Mouse (Mus musculus) intestine, embryonic 16.5 days (tissue): ENCODE results near the gene 9330161L09Rik. TPM values are rescaled to one million over a fixed set of nuclear protein-coding genes. Genes with fewer than 3 reads are reported as not detected.
A peak's percentile ranks its signal among the peaks of the same experiment; 100 is the strongest.
"Not testable (repeated sequence)": the region's sequence is repeated elsewhere in the genome, so short reads cannot be mapped to it uniquely, and the experiment has no call there.

Source experiments
- ATAC-seq: fragments of 200-750 bp; cut with Nextera tagmentation; 2 replicates; pipeline ENCODE4 v1.8.0; 2017; ENCODE audit warnings: moderate TSS enrichment, moderate library complexity
- H3K27ac ChIP-seq: fragments of 300-500 bp; sonication (generic); 2 replicates; pipeline ENCODE4 v1.5.1; 2014; ENCODE audit warnings: mild to moderate bottlenecking, low read length
- H3K27me3 ChIP-seq: fragments of 300-500 bp; sonication (generic); replicated peaks from 2 replicates; pipeline ENCODE4 v1.6.1; 2014; ENCODE audit warnings: low read length, control low read depth, mixed read lengths; ENCODE audit not compliant: control insufficient read depth, insufficient read depth
- H3K36me3 ChIP-seq: fragments of 300-500 bp; sonication (generic); 2 replicates; pipeline ENCODE4 v1.6.1; 2014; ENCODE audit warnings: low read length, control low read depth; ENCODE audit not compliant: control insufficient read depth, insufficient read depth
- H3K4me1 ChIP-seq: fragments of 300-500 bp; sonication (generic); 2 replicates; pipeline ENCODE4 v1.6.1; 2014; ENCODE audit warnings: low read length, control low read depth, mixed read lengths; ENCODE audit not compliant: control insufficient read depth, insufficient read depth
- H3K4me2 ChIP-seq: fragments of 300-500 bp; sonication (generic); 2 replicates; pipeline ENCODE4 v1.6.1; 2014; ENCODE audit warnings: low read depth, low read length, control low read depth
- H3K4me3 ChIP-seq: fragments of 300-500 bp; sonication (generic); 2 replicates; pipeline ENCODE4 v1.5.1; 2014; ENCODE audit warnings: mild to moderate bottlenecking, low read length
- H3K9ac ChIP-seq: fragments of 300-500 bp; sonication (generic); 2 replicates; pipeline ENCODE4 v1.6.1; 2014; ENCODE audit warnings: low read depth, low read length
- H3K9me3 ChIP-seq: fragments of 300-500 bp; sonication (generic); 2 replicates; pipeline ENCODE4 v1.6.1; 2016; ENCODE audit warnings: low read length, control low read depth; ENCODE audit not compliant: control insufficient read depth
- WGBS: fragments of 180-500 bp; shearing (Covaris S2); extraction: QIAGEN DNeasy Blood & Tissue Kit; methylation state at CpG from one replicate; pipeline ENCODE4 v1.1.7; 2014; 5-methylcytosine and 5-hydroxymethylcytosine counted together
- polyA plus RNA-seq: library from polyadenylated mRNA; unstranded; fragments of >200 nt; fragmentation: Nextera tagmentation; extraction: Ambion mirVana; gene quantifications from 2 replicates; pipeline ENCODE4 v1.2.1, GENCODE M21; 2015

Gene 9330161L09Rik
- 0.13 TPM in 1 of 2 replicates, not detected in the other for polyA plus RNA-seq

DNA sequence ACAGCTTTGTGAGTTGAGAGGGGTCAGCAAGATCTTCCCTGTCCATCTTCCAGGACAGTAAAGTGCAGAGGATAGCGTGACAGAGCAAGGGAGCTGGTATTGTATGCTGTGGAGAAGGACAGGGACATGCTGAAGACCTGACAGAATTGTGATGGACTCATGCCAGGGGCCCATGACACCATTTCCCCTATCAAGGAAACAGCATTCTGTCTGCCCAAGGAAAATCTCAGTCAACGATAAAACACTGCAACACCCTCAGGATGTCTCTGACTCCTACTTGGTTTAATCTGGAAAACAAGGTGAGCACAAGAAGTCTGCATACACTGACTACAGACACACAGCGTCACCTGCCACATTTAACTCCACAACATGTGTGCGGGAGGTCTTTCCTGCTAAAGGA, at the start of gene 9330161L09Rik:
TSS of gene 9330161L09Rik (minus strand) at position 101 of the 400 bp plus-strand sequence.
- ATAC-seq, result no peak
- WGBS, result 95% methylated on average over 4 of the region's 4 CpGs
- H3K36me3 ChIP-seq, result peaks cover 27% of the 10 kb centered on the region
- H3K27me3 ChIP-seq, result no peaks in the 10 kb centered on the region
- no peak within 1 kb of the TSS for H3K27ac ChIP-seq
- H3K9me3 ChIP-seq, result no peaks in the 10 kb centered on the region
- no peaks in the 10 kb centered on the region for H3K4me1 ChIP-seq
- H3K9ac ChIP-seq, result no peak within 1 kb of the TSS
- no peak within 1 kb of the TSS for H3K4me3 ChIP-seq
- no peak within 1 kb of the TSS for H3K4me2 ChIP-seq

GRCm38 (mm10) chr12:103457140-103457539, 49.5 kb upstream of the 9330161L09Rik start, which contains the start of gene Ifi27l2b:
Ifi27l2b (minus strand) TSS chr12:103457223.
- no peak within 1 kb of the TSS; the same call in 1 of the 2 replicates for H3K27ac ChIP-seq
- no peaks in the 10 kb centered on the region for H3K9me3 ChIP-seq
- no peaks in the 10 kb centered on the region for H3K27me3 ChIP-seq
- peak; percentile 97 for ATAC-seq
- H3K36me3 ChIP-seq, result no peaks in the 10 kb centered on the region
- no peak within 1 kb of the TSS for H3K9ac ChIP-seq
- 51% methylated on average over 3 of the region's 3 CpGs for WGBS
- no peaks in the 10 kb centered on the region for H3K4me1 ChIP-seq
- H3K4me3 ChIP-seq, result no peak within 1 kb of the TSS
- no peak within 1 kb of the TSS for H3K4me2 ChIP-seq

DNA sequence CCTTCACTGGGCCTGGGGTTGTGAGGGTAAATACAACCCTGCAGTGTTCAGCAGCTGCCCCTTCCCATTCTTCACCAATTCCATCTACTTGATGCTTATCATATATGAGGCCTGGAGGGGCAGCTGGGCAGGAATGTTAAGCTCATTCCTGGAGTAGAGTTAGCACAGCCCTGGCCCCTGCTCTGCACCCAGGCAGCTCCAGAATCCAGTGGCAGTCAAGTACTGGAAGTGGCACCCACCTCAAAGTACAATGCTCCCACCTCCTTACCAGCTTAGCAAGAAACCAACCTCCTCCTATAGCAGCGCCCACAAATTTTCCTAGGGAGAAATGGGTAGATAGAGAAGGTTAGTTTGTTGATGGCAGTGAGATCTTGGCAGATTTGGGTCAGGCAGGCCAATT, 49.1 kb upstream of the 9330161L09Rik start:
- H3K27ac ChIP-seq, H3K9me3 ChIP-seq, H3K27me3 ChIP-seq, H3K4me3 ChIP-seq, H3K9ac ChIP-seq, H3K36me3 ChIP-seq, H3K4me2 ChIP-seq, H3K4me1 ChIP-seq: not testable (repeated sequence)
- ATAC-seq, result peak; percentile 70
- no CpG with 5 or more reads among the region's 1 CpGs for WGBS

DNA sequence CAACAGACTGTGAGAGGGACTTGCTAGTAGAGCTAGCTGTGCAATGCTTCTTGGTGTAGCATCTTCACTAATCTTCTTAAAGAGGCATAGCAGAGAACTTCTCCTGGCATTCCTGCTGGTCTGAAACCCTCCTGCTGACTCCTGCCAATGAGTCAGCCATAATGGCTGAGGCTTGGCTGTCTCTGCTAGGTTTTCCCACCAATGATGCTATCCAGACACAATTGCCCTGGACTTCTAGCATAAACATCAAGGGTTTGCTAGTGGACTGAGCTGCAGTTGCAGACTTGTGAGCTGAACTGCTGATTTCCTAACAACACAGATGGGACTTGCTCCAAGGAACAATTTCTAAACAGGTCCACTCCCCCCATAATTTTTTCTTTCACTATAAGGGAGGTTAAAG, 45.7 kb upstream of the 9330161L09Rik start:
- ATAC-seq, result no peak
- Histone ChIP-seq H3K36me3 (no peaks in the 10 kb centered on the region), H3K4me1 (no peaks in the 10 kb centered on the region), H3K9ac (no peak overlapping the region), H3K9me3 (no peaks in the 10 kb centered on the region), H3K4me3 (no peak overlapping the region), H3K4me2 (no peak overlapping the region), H3K27me3 (no peaks in the 10 kb centered on the region), H3K27ac (no peak overlapping the region)

DNA sequence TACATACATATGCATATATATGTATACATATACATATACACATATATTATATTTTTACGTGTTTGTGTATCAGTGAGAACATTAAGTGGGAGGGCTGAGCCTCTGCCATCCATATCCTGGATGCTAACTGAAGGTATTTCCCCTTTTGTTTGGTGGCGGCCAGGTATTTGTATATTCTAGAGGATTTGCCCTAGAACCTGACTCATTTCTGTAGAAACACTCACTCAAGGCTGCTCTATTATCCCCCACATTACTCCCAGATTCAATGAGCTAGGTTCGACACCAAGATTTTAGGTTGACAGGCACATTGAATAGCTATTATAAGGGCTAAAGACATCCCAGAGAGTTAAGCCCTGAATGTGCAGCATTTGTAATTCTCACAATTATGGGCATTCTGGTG, 37.4 kb upstream of the 9330161L09Rik start:
- Histone ChIP-seq H3K27ac (no peak overlapping the region), H3K4me3 (no peak overlapping the region)
- 74% methylated on average over 3 of the region's 3 CpGs for WGBS

DNA sequence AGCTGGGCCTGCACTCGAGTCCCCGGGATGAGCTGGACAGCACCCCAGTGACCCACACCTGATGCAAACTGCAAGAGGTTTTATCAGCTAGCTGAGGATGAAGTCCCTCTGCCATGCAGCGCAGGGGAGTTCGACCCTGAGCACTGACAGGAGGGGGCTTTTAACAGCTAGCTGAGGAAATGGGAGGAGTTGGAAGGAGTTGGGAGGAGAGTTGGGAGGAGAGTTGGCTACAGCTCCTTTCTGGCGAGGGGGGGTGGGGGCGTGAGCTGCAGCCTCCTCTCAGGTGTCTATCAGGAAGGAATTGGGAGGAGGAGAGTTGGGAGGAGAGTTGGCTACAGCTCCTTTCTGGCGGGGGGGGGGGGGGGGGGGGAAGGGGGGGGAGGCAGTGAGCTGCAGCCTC, 36.6 kb upstream of the 9330161L09Rik start:
- H3K27ac ChIP-seq, ATAC-seq: not testable (repeated sequence)
- 30% methylated on average over 6 of the region's 7 CpGs for WGBS

More for the DNA sequence above, 37.4 kb upstream of the 9330161L09Rik start:
- no peak overlapping the region for H3K9ac ChIP-seq
- no peaks in the 10 kb centered on the region for H3K4me1 ChIP-seq
- no peak overlapping the region for H3K4me2 ChIP-seq
- H3K9me3 ChIP-seq, result no peaks in the 10 kb centered on the region
- ATAC-seq, result no peak
- no peaks in the 10 kb centered on the region for H3K36me3 ChIP-seq
- H3K27me3 ChIP-seq, result no peaks in the 10 kb centered on the region

GRCm38 (mm10) chr12:103443524-103443923, 35.9 kb upstream of the 9330161L09Rik start, which contains the start of gene Ifi27l2a:
Ifi27l2a (minus strand) TSS chr12:103443680.
- no peak for ATAC-seq
- WGBS, result 50% methylated on average over 3 of the region's 3 CpGs
- no peak within 1 kb of the TSS for H3K4me2 ChIP-seq

More for the DNA sequence above, 36.6 kb upstream of the 9330161L09Rik start:
- not testable (repeated sequence) for H3K9ac ChIP-seq, H3K27me3 ChIP-seq, H3K9me3 ChIP-seq, H3K36me3 ChIP-seq, H3K4me2 ChIP-seq, H3K4me1 ChIP-seq, H3K4me3 ChIP-seq

GRCm38 (mm10) chr12:103437601-103438000, 30.0 kb upstream of the 9330161L09Rik start:
- Histone ChIP-seq H3K27me3 (no peaks in the 10 kb centered on the region), H3K36me3 (no peaks in the 10 kb centered on the region), H3K27ac (no peak overlapping the region), H3K4me2 (no peak overlapping the region), H3K9me3 (no peaks in the 10 kb centered on the region), H3K4me3 (no peak overlapping the region), H3K9ac (no peak overlapping the region), H3K4me1 (0 out of 2 replicates have a peak, but pooled peaks cover 3% of the 10 kb centered on the region)
- 83% methylated on average over 1 of the region's 1 CpGs for WGBS
- no peak for ATAC-seq

More at GRCm38 (mm10) chr12:103443524-103443923, 35.9 kb upstream of the 9330161L09Rik start, which contains the start of gene Ifi27l2a:
- Histone ChIP-seq H3K27ac (no peak within 1 kb of the TSS), H3K9me3 (no peaks in the 10 kb centered on the region), H3K27me3 (no peaks in the 10 kb centered on the region), H3K36me3 (no peaks in the 10 kb centered on the region), H3K4me1 (no peaks in the 10 kb centered on the region), H3K4me3 (no peak within 1 kb of the TSS), H3K9ac (no peak within 1 kb of the TSS)

DNA sequence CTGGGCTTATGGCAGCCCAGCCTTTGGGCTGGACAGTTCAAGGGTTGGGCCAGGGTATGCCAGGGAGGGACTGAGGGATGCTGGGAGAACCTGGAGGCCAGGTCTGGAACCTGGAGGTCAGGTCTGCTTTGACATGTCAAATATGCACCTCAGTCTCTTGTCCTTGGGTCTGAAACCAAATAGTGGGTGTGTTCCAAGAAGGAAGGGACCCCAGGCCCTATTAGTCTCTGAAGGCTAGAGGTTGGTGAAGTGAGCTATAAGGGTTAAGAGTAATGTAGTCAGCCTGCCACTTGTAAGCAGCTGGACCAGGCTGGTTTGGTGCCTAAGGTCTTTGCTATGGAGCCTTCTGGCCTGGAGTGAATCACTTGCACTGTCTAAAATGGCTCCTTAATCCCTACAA, 27.2 kb upstream of the 9330161L09Rik start:
- H3K4me2 ChIP-seq, result peak overlapping the region; percentile 39

More for the DNA sequence above, 27.2 kb upstream of the 9330161L09Rik start:
- ATAC-seq, result 0 out of 2 replicates have a peak, but pooled peaks have one; percentile 15
- 0 out of 2 replicates have a peak, but pooled peaks cover 3% of the 10 kb centered on the region for H3K4me1 ChIP-seq
- no peak overlapping the region for H3K4me3 ChIP-seq
- H3K9ac ChIP-seq, result no peak overlapping the region
- no peaks in the 10 kb centered on the region for H3K36me3 ChIP-seq
- H3K9me3 ChIP-seq, result no peaks in the 10 kb centered on the region
- H3K27me3 ChIP-seq, result no peaks in the 10 kb centered on the region
- peak overlapping the region; percentile 78; the same call in 1 of the 2 replicates for H3K27ac ChIP-seq
